Mouse (Mus musculus) forebrain, postnatal 0 days (tissue): ENCODE data around the gene Atp10a. TPM values are rescaled to one million over a fixed set of nuclear protein-coding genes. Genes with fewer than 3 reads are reported as not detected.

Experiments
- ATAC-seq: fragments of 200-750 bp; cut with Nextera tagmentation; 2 replicates; pipeline ENCODE4 v1.8.0; 2017; ENCODE audit warnings: mild to moderate bottlenecking, moderate library complexity
- DNase-seq: peaks from one replicate; pipeline ENCODE4 v3.0.0-alpha.2; 2015
- H3K27ac ChIP-seq: fragments of 300-500 bp; sonication (generic); 2 replicates; pipeline ENCODE4 v1.5.1; 2014; ENCODE audit warnings: low read depth, mild to moderate bottlenecking, antibody characterized with exemption, low read length, moderate library complexity, mixed read lengths
- H3K27me3 ChIP-seq: fragments of 300-500 bp; sonication (generic); 2 replicates; pipeline ENCODE4 v1.6.1; 2014; ENCODE audit warnings: mild to moderate bottlenecking, low read length, mixed read lengths; ENCODE audit not compliant: insufficient read depth
- H3K36me3 ChIP-seq: fragments of 300-500 bp; sonication (generic); 2 replicates; pipeline ENCODE4 v1.6.1; 2014; ENCODE audit warnings: mild to moderate bottlenecking, moderate library complexity; ENCODE audit not compliant: insufficient read depth
- H3K4me1 ChIP-seq: fragments of 300-500 bp; sonication (generic); 2 replicates; pipeline ENCODE4 v1.6.1; 2014; ENCODE audit warnings: antibody characterized with exemption; ENCODE audit not compliant: insufficient read depth
- H3K4me2 ChIP-seq: fragments of 300-500 bp; sonication (generic); 2 replicates; pipeline ENCODE4 v1.6.1; 2014; ENCODE audit warnings: low read depth, mild to moderate bottlenecking, moderate library complexity
- H3K4me3 ChIP-seq: fragments of 300-500 bp; sonication (generic); 2 replicates; pipeline ENCODE4 v1.5.1; 2014; ENCODE audit warnings: low read depth, low read length, mixed read lengths
- H3K9ac ChIP-seq: fragments of 300-500 bp; sonication (generic); 2 replicates; pipeline ENCODE4 v1.6.1; 2014; ENCODE audit warnings: mild to moderate bottlenecking
- H3K9me3 ChIP-seq: fragments of 300-500 bp; sonication (generic); 2 replicates; pipeline ENCODE4 v1.6.1; 2016; ENCODE audit warnings: low read length
- CTCF ChIP-seq: sonication (generic); IDR thresholded peaks from 2 replicates; pipeline ENCODE4 v1.5.1; 2016; ENCODE audit warnings: antibody characterized with exemption, control low read depth, low read depth
- WGBS: fragments of 180-500 bp; shearing (Covaris S2); extraction: QIAGEN DNeasy Blood & Tissue Kit; methylation state at CpG from one replicate; pipeline ENCODE4 v1.1.7; 2014; 5-methylcytosine and 5-hydroxymethylcytosine counted together
- polyA plus RNA-seq: library from polyadenylated mRNA; unstranded; fragments of >200 nt; fragmentation: Nextera tagmentation; extraction: Ambion mirVana; gene quantifications from 2 replicates; pipeline ENCODE4 v1.2.1, GENCODE M21; 2015
- total RNA-seq: library from RNA; depleted of rRNA; stranded (reverse); fragments of >200 nt; gene quantifications from 2 replicates; pipeline ENCODE4 v1.2.3, GENCODE M21; 2014

Atp10a gene
- total and polyA plus RNA-seq, 2 experiments from 2014 or later, result 0.70 to 4.8 TPM

- H3K4me2 ChIP-seq, result no peak overlapping the region
- no peak overlapping the region for H3K4me3 ChIP-seq
- no peak for DNase-seq
- 68% methylated on average over 4 of the region's 4 CpGs for WGBS
- no peak overlapping the region for H3K27ac ChIP-seq
- TF ChIP-seq CTCF, result no peak
- H3K9me3 ChIP-seq, result no peaks in the 10 kb centered on the region
- H3K36me3 ChIP-seq, result no peaks in the 10 kb centered on the region
- H3K9ac ChIP-seq, result no peak overlapping the region
- H3K27me3 ChIP-seq, result no peaks in the 10 kb centered on the region
- H3K4me1 ChIP-seq, result no peaks in the 10 kb centered on the region
- ATAC-seq, result no peak
Measured at GRCm38 (mm10) chr7:58640456-58640855, 15.5 kb upstream of the Atp10a start.

- Histone ChIP-seq H3K4me1 (no peaks in the 10 kb centered on the region), H3K27ac (no peak overlapping the region), H3K36me3 (no peaks in the 10 kb centered on the region), H3K27me3 (no peaks in the 10 kb centered on the region), H3K9ac (no peak overlapping the region), H3K4me2 (no peak overlapping the region), H3K4me3 (no peak overlapping the region), H3K9me3 (no peaks in the 10 kb centered on the region)
- DNase-seq (no peak), ATAC-seq (no peak)
- 94% methylated on average over 3 of the region's 3 CpGs for WGBS
- TF ChIP-seq CTCF, result no peak
Measured at GRCm38 (mm10) chr7:58641916-58642315, 14.1 kb upstream of the Atp10a start.

- H3K9me3 ChIP-seq, result no peaks in the 10 kb centered on the region
- no peak overlapping the region for H3K4me2 ChIP-seq
- no peaks in the 10 kb centered on the region for H3K36me3 ChIP-seq
- H3K27ac ChIP-seq, result no peak overlapping the region
- TF ChIP-seq CTCF, result no peak
- 59% methylated on average over 1 of the region's 1 CpGs for WGBS
- no peak for DNase-seq
- ATAC-seq, result no peak
- no peak overlapping the region for H3K9ac ChIP-seq
- H3K27me3 ChIP-seq, result no peaks in the 10 kb centered on the region
- H3K4me1 ChIP-seq, result no peaks in the 10 kb centered on the region
- no peak overlapping the region for H3K4me3 ChIP-seq
Measured at GRCm38 (mm10) chr7:58647404-58647803, 8.6 kb upstream of the Atp10a start.

DNA sequence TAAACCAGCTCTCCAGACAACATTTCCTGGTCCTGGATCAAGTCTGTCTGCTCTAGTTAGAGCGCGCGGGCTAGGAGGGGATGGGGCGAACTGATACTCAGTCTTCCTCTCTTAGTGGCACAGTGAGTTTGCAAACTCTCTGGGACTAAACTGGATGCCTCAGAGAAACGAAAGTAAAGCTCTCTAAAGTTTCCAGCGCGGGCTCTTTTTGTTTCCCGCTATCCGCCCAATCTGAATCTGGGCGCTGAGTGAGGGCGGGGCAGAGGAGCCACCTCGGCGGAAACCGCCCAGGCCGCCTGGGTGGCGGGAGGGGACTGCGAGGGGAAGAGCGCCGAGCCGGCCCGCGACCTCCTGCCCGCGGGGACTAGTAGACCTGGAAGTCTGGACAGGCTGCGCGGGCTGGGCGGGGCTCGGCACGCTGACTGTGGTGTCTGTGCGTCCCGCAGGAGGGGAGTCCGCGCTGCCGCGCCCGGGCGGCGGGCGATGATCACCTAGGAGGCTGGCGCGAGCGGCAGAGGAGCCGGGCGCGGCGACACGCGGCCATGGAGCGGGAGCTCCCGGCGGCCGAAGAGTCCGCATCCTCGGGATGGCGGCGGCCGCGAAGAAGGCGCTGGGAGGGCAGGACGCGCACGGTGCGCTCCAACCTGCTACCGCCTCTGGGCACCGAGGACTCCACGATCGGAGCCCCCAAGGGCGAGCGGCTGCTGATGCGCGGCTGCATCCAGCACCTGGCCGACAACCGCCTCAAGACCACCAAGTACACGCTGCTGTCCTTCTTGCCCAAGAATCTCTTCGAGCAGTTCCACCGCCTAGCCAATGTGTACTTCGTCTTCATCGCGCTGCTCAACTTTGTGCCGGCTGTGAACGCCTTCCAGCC is 2.2 kb downstream of the Atp10a start:
- H3K27ac ChIP-seq, result no peak overlapping the region
- H3K4me1 ChIP-seq, result peaks cover 6% of the 10 kb centered on the region; the same call in 1 of the 2 replicates
- TF ChIP-seq CTCF, result no peak
- under 1% methylated on average over 71 of the region's 81 CpGs for WGBS
- peak overlapping the region; percentile 98 for H3K4me2 ChIP-seq
- H3K27me3 ChIP-seq, result no peaks in the 10 kb centered on the region
- ATAC-seq (peak; percentile 80), DNase-seq (peak; percentile 45)
- no peaks in the 10 kb centered on the region for H3K36me3 ChIP-seq
- H3K4me3 ChIP-seq, result peak overlapping the region; percentile 65
- H3K9me3 ChIP-seq, result no peaks in the 10 kb centered on the region
- H3K9ac ChIP-seq, result peak overlapping the region; percentile 62

- 28% methylated on average over 14 of the region's 14 CpGs for WGBS
- no peak for TF ChIP-seq CTCF
- no peak overlapping the region for H3K27ac ChIP-seq
- no peaks in the 10 kb centered on the region for H3K9me3 ChIP-seq
- H3K36me3 ChIP-seq, result no peaks in the 10 kb centered on the region
- H3K27me3 ChIP-seq, result no peaks in the 10 kb centered on the region
- DNase-seq (no peak), ATAC-seq (no peak)
- H3K9ac ChIP-seq, result peak overlapping the region; percentile 62
- peak overlapping the region; percentile 65 for H3K4me3 ChIP-seq
- H3K4me2 ChIP-seq, result peak overlapping the region; percentile 98
- peaks cover 6% of the 10 kb centered on the region; the same call in 1 of the 2 replicates for H3K4me1 ChIP-seq
Measured at GRCm38 (mm10) chr7:58658790-58659405, 2.9 kb downstream of the Atp10a start.

GRCm38 (mm10) chr7:58660046-58660445 is 4.1 kb downstream of the Atp10a start:
- Histone ChIP-seq H3K27ac (no peak overlapping the region), H3K9me3 (no peaks in the 10 kb centered on the region), H3K9ac (no peak overlapping the region), H3K4me3 (no peak overlapping the region), H3K27me3 (no peaks in the 10 kb centered on the region), H3K4me1 (peaks cover 6% of the 10 kb centered on the region; the same call in 1 of the 2 replicates), H3K4me2 (no peak overlapping the region), H3K36me3 (no peaks in the 10 kb centered on the region)
- no peak for TF ChIP-seq CTCF
- DNase-seq, result no peak
- ATAC-seq, result no peak

- no peaks in the 10 kb centered on the region for H3K27me3 ChIP-seq
- H3K9ac ChIP-seq, result no peak overlapping the region
- WGBS, result 95% methylated on average over 5 of the region's 5 CpGs
- no peak for ATAC-seq
- H3K9me3 ChIP-seq, result no peaks in the 10 kb centered on the region
- H3K27ac ChIP-seq, result no peak overlapping the region
- no peaks in the 10 kb centered on the region for H3K36me3 ChIP-seq
- no peak overlapping the region for H3K4me2 ChIP-seq
- H3K4me3 ChIP-seq, result no peak overlapping the region
- TF ChIP-seq CTCF, result no peak
- no peak for DNase-seq
- peaks cover 6% of the 10 kb centered on the region; the same call in 1 of the 2 replicates for H3K4me1 ChIP-seq
Measured at GRCm38 (mm10) chr7:58660665-58661064, 4.7 kb downstream of the Atp10a start.
